Mouse (Mus musculus): ENCODE results near the gene Pkd1. TPM values are rescaled to one million over a fixed set of nuclear protein-coding genes. Genes with fewer than 3 reads are reported as not detected.
A peak's percentile ranks its signal among the peaks of the same experiment; 100 is the strongest.

Pkd1 gene
- total RNA-seq, 2 experiments from 2014 or later = 1.5 to 3.8 TPM

DNA sequence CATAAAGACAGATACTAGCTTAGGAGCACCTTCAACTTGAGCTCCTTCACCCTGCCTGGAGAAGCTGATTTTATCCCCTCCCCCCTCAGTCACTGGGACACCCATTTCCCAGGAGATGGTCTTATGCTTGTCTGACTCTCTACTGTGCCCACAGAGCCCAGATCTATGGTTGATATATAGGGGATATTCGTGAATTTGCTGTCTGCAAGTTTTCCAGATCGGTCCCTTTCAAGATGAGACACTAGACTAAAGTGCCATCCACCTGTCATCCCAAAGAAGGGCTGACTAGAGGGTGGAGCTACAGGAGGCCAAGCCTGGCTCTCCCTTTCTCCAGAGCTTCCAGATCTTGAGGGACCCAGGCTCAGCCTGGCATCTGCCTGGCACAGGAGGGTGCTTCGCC is 18.6 kb upstream of the Pkd1 start:
- ATAC-seq (replicated peaks; ENCODE audit: low FRiP score, poor library complexity, severe bottlenecking) = no peak

DNA sequence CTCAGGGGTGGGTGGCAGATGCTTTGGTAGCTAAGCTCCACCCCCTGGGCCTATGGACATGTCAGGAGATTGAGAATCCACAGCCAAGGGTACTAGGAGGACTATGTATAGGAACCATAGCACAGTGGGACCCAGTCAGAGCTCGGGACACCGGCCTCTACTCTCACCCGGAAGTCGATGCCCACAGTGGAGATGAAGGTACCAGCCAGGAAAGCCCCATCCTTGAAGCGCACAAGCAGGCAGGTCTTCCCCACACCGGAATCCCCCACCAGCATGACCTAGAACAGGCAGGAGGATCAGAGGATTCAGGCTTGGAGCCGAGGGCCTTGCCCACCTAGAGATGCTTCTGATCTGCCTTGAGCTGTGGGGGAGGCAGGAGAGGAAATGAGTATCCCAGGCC is 17.6 kb upstream of the Pkd1 start:
- ATAC-seq (replicated peaks; ENCODE audit: low FRiP score, poor library complexity, severe bottlenecking) = no peak

DNA sequence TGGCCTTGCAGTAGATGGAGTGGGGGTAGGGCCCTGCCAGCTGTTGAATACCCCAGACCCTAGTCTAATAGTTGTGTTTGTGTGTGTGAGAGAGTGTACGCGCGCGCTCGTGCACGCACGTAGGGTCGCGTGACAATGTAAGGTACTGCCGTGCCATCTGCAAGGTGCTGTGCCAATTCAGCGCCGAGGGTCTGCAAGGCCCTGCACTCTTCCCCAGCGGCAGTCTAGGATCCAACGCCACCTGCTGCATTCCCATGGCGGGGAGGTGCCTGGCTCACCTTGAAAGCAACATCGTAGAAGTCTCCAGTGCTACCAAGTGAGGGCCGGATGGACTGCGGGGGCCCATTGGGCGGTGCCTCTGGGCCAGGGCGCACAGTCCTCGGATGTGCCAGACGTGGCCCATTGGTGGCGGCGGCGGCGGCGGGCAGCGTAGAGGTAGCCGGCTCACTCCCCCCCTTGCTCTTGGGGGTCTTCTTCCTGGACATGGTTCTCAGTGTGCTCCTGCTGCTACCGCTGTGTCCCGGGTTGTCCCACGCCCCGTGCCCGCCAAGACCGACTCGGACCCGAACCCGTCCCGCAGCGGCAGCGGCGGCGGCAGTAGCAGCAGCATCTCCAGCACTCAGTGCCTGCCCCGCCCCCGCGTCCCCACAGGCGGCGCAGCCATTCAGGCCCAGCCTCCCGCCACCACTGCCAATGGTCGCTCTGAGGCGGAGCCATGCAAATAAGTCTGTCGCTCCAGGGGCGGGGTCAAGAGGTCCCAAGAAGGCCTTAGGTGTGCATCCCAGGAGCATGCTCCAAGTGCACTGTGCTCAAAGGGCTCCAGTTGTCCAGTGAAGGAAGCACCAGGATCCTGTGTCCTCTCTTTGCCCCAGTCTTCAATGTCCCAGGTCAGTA is 16.3 kb upstream of the Pkd1 start:
- peak; percentile 93 for ATAC-seq (replicated peaks; ENCODE audit: low FRiP score, poor library complexity, severe bottlenecking)

DNA sequence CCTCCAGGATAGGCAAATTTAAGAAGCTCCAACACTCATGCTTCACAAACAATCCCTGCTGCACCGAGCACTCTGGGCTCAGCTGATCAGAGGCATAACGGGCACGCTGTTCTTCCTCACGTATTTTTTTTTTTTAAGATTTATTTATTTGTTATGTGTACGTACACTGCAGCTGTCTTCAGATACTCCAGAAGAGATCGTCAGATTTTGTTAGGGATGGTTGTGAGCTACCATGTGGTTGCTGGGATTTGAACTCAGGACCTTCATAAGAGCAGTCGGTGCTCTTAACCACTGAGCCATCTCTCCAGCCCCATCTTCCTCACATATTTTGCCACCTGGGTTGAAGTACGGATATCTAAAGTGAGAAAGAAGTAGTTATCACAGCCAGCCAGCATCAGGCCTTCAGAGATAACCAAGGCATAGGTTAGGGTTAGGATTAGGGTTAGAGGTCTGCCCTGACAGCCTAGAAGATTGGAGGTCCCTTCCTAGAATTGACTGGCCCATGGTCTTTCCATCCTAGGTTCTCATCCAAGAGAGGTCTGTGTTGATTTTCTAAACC is 15.4 kb upstream of the Pkd1 start, which contains the start of gene Rab26:
Gene Rab26 (minus strand): TSS at position 51 of the 559 bp plus-strand sequence.
- no peak for ATAC-seq (replicated peaks; ENCODE audit: low FRiP score, poor library complexity, severe bottlenecking)

DNA sequence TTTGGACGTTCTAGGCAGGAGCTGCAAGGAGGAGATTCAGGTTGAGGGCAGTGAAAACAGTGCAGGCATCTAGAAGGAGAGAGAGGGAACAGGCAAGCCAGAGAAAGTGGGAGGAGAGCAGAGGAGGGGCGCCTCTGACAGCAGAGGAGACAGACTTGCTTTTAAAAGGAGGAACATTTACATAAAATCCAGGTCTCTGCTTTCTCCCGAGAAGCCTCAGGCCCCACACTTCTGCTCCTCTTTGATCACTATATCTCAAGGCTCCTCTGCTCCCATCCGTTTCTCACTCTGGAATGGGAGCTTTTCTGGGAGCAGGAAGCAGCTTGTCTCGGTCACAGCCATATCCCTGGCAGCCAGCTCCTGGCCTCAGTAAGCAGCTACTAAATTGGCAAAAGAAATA is 14.3 kb upstream of the Pkd1 start:
- no peak for ATAC-seq (replicated peaks; ENCODE audit: low FRiP score, poor library complexity, severe bottlenecking)

DNA sequence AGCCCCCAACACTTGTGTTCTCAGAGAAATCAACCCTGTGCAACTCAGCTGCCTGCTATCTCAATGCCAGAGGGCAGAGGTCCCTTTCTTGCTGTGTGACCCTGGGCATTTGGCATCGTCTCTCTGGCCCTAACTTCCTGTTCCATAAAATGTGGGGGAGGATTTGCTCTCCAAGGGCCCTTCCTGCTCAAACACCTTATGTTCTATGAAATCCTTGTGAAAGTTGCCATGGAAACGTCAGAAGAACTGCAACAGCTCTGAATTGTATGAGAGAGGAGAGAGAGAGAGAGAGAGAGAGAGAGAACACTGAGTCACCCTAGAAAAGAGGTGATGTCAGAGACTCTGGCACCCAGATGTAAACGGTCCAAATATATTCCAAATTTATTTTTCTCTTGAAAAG is 12.1 kb upstream of the Pkd1 start:
- ATAC-seq (replicated peaks; ENCODE audit: low FRiP score, poor library complexity, severe bottlenecking) = no peak

DNA sequence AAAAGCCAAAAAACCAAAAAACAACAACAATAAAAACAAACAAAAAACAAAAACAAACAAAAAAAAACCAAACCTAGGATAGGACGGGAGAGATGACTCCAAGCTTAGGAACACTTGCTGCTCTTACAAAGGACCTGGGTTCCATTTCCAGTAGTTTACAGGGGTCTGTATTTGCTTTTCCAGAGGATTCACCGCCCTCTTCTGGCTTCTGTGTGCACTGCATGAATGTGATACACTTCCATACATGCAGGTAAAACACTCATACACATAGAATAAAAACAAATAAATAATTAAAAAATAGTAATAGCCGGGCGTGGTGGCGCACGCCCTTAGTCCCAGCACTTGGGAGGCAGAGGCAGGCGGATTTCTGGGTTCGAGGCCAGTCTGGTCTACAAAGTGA is 10.7 kb upstream of the Pkd1 start:
- ATAC-seq (replicated peaks; ENCODE audit: low FRiP score, poor library complexity, severe bottlenecking) = no peak

DNA sequence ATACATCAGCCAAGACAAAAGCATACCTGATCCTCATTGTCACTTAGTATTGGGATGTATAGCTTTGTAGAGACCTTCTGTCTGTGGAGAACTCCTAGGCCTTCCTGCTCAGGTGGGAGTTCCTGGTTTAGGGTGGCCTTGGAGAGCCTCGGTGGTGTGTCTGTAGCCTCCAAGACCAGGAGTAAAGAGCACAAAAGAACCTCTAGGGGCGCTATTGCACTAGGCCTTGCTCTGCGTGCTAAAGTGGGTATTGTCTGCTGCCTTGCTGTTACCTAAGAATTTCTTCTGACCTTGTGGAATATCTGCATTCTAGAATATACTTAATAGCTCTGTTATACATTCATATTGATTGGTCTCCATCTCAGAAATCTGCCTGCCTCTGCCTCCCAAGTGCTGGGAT is 9.3 kb upstream of the Pkd1 start:
- ATAC-seq (replicated peaks; ENCODE audit: low FRiP score, poor library complexity, severe bottlenecking) = peak; percentile 94

DNA sequence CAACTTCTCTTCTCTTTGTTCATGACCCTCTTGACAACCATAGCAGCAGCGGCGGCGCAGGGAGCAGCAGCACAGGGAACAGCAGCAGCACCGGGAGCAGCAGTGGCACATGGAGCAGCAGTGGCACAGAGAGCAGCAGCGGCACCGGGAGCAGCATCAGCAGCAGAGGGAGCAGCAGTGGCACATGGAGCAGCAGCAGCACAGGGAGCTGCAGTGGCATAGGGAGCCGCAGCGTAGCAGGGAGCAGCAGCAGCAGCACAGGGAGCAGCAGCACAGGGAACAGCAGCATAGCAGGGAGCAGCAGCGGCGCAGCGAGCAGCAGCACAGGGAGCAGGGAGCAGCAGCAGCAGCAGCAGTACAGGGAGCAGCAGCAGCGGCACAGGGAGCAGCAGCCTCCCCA is 5.0 kb upstream of the Pkd1 start:
- ATAC-seq (replicated peaks; ENCODE audit: low FRiP score, poor library complexity, severe bottlenecking) = no peak

DNA sequence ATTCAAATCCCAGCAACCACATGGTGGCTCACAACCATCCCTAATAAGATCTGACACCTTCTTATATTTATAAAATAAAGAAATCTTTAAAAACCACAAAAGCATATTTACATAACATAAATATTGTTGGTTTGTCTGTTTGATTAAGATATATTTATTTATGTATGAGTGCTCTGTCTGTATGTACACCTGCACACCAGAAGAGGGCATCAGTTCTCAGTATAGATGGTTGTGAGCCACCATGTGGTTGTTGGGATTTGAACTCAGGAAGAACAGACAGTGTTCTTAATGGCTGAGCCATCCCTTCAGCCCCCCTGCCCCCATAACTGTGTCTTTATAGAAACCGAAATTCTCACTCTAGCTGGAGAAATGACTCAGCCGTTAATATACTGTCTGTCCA is 4.4 kb upstream of the Pkd1 start:
- ATAC-seq (replicated peaks; ENCODE audit: low FRiP score, poor library complexity, severe bottlenecking) = no peak

DNA sequence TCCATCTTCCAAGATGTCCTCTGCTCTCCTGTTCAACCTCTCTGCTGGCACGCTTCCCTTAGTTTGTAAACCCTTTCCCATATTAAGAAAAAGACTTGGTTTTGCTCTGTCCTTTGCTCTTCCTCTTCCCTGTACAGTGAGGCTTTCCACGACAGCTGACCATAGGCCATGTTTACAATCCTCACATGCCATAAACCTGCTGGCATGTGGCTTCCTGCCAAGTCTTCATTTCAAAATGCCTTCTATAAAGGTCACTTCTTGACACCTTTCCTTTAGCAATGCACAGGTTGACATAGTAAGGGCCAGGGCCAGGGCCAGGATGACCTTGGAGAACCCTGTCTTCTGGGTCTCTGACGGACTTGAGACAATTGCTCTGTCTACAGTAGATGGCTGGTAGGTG is 3.4 kb upstream of the Pkd1 start:
- no peak for ATAC-seq (replicated peaks; ENCODE audit: low FRiP score, poor library complexity, severe bottlenecking)

DNA sequence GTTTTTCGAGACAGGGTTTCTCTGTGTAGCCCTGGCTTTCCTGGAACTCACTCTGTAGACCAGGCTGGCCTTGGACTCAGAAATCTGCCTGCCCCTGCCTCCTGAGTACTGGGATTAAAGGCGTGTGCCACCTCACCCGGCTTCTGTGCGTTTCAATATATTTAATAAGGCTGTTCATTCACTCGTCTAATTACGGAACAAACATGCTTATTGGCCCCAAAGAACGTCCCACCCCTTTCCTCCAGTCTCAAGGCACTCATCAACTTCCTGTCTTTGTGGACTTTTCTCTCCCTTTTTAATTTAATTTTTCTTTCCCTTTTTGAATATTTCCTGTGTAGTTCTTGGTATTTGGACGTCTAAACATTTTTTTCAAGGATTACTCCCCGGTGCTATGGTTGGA is 1.2 kb upstream of the Pkd1 start:
- ATAC-seq (replicated peaks; ENCODE audit: low FRiP score, poor library complexity, severe bottlenecking) = no peak

DNA sequence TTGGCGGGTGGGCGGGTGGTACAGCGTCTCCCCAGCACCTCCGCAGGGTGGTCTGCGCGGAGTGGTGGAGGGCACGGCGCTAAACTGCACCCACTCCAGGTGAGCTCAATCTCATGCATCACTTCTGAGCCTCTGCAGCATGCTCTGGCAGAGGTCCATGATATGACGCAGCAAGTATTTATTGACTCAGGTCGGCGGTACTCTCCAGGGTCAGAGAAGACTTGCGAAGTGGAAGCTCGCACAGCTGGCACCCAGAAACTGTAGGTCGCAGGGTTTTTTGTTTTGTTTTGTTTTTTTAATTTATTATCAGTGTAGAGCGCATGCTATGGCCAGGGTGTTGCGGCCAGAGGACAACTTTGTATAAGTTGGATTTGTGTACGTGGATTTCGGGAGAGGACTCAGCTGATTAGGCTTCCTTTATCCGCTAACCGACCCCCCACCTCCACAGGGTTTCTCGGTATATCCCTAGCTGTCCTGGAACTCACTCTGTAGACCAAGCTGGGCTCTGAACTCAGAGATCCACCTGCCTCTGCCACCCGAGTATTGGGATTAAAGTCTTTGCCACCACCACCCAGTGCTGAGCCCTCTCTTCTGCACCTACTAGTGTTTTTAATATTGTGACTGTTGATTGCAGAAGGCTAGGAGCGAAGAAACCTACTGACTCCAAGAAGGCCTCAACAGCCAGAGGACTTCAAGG is 565 bp upstream of the Pkd1 start:
- ATAC-seq (replicated peaks; ENCODE audit: low FRiP score, poor library complexity, severe bottlenecking) = peak; percentile 72

DNA sequence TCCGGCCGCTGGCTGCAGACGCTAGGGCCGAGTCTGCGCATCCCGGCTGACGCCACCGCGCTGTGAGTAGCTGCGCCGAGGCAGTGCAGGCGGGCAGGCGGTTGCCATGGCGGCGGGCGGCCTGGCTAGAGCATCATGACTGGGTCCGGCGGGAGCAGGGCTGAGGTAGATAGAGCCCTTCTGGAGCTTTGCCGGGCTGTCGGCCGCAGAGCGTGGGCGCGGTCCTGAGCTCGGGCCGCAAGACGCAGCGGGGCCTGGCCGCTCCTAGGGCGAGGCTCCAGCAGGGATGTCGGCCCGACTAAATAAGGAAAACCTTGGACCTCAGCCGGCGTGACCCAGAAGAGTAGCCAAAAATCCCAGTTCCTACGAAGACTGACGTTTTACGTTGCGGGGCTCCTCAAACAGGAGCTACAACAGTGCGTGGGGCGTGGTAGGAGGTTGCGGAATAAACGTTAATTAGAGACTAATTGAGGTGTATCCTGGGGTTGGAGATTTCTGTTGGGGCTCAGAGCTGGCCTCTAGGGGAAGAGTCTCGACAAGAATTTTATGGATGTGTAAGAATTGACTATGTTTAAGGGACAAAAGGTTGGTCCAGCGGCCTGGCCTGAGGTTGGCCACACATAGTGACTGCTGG is 899 bp downstream of the Pkd1 start:
- peak; percentile 65 for ATAC-seq (replicated peaks; ENCODE audit: low FRiP score, poor library complexity, severe bottlenecking)

DNA sequence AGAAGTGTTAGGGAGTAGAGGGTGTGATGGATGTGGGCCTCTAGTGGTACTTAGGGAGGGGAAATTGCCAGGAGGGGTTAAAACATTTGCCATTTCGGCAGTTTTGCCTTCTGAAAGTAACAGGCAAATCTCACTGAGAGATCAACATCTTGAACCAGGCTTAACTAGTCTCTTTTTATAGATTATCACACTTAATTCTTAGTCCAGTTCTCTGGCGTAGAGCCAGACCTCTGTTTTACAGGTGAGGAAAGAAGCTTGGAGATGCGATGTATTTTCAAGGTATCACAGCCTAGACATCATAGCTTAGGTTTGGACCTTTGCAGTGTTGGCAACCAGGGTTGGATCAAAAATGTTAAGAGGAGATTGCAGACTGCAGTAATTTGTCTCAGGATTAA is 1.4 kb downstream of the Pkd1 start:
- no peak for ATAC-seq (replicated peaks; ENCODE audit: low FRiP score, poor library complexity, severe bottlenecking)

DNA sequence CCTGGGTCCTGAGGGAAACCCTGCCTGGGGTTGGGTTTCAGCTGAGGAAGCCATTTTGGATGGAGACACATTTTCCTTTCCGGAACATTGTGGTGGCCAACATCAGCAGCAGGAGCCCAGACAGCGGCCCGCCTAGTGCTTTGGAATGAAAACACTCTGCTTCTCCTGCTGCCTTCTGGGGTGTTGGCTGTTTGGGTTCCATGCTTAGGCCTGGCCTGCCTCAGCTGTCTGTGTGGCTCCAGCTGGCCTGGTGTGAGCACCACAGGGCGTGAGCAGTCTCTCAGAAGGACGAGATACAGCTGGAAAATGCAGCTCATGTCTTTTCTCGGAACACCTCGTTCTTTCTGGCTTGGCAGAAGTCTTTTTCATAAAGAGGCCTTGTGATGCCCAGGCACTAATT is 7.5 kb downstream of the Pkd1 start:
- ATAC-seq (replicated peaks; ENCODE audit: low FRiP score, poor library complexity, severe bottlenecking) = no peak

DNA sequence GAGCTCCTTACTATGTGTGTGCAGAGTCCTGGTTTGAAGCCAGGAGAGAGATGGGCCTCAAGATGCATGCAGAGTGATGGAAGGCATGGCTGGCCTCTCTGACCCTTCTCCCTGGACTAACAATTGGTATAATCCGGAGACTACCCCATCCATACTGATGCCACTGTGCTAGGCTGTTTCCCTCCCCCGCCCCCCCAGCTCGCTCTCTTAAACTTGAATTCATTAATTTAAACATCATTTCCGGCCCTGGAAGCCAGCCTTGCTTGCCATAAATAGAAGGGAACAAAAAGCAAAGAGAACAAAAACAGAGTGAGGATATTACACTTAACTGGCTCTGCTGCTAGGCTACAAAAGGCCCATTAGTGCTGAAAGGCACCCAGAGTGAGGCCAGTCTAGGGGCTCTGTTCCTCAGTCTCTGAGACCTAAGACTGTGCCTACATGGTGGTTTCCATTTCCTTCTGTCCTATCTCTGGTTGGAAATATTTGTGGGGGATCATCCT is 9.0 kb downstream of the Pkd1 start:
- ATAC-seq (replicated peaks; ENCODE audit: low FRiP score, poor library complexity, severe bottlenecking) = no peak

DNA sequence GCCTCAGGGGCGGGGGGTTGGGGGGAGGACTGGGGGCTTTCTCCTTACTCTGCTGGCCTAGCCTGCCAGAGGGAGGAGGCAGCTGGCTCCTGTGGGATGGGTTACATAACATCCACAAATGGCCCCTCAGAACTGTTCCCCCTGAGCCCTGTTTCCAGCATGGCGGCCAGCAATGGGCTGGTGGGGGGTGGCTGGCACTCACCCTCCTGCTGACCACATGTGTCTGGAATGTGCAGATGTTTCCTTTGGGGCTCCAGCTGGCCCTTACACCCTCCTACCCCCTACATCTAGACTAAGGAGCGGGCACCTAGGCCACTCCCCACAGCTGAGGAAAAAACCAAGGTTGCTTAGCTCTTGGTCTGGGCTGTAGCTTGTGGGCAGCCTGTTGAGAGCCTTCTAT is 9.5 kb downstream of the Pkd1 start:
- no peak for ATAC-seq (replicated peaks; ENCODE audit: low FRiP score, poor library complexity, severe bottlenecking)

DNA sequence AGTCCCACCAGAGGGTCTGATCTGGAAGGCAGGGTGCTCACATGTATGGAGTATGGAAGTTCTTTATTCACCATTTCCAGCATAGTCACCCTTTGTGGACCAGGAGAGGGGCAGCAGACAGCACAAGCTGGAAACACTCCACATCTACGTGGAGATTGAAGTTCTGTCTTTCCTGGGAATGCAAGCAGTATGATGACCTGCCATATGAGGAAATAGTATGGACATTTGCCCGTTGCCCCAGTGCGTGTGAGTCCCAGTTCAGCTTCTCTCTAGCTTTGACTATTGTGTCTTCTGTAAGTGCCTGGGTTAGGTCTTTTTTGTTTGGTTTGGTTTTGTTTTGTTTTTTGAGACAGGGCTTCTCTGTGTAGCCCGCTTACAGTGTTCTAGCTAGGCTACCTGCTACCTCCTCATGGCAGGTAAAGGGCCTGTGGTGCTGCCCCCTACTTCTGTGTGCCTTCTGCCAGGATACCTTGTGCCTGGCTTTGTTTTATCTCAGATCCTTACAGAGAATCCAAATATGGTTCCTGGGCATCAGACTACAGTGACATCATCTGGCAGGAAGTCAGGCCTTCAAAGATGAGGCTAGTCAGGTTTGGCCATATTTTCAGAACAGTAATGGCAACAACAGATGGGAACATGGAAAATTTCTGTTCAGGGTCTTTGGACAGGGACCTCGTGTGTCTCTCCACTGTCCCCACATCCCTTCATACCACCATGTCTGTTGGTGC is 10.8 kb downstream of the Pkd1 start:
- ATAC-seq (replicated peaks; ENCODE audit: low FRiP score, poor library complexity, severe bottlenecking) = no peak

DNA sequence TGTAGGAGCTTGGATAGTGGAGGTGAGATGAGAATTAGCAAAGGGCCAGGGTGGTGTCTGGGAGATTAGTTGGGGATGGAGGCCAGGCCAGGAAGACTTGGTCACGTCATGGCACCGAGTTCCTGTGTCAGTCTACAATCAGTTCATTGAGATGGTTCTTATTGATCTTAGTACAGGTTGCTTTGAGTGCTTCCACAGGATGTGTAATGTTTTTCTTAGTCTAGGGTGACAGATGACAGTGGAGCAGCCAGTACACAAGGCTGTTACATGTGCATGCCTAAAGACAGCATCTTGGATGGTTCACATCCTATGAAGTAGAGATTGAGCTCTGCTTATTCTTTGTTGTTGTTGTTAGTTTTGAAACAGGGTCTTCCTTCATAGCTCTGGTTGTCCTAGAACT is 12.0 kb downstream of the Pkd1 start:
- no peak for ATAC-seq (replicated peaks; ENCODE audit: low FRiP score, poor library complexity, severe bottlenecking)

All from erythroblast, adult 5-6 weeks (primary cell).